Mouse (Mus musculus): ENCODE results near the gene Gpd2.

GRCm38 (mm10) chr2:57237475-57237919, at the start of gene Gpd2:
- no peak for TF ChIP-seq CTCF (IDR thresholded peaks at IDR 0.05; ENCODE audit: control insufficient read depth, insufficient read depth, insufficient replicate concordance, low read depth, low read length)
- TF ChIP-seq POLR2A (IDR thresholded peaks at IDR 0.05; ENCODE audit: control insufficient read depth, low read depth, low read length), result no peak
